Comparison of ENCODE assay signal across 24 mouse cellular contexts in genomic region chr4:107094484-107095187, GRCm38 (mm10). TPM values are rescaled to one million over a fixed set of nuclear protein-coding genes. Genes with fewer than 3 reads are reported as not detected.
DNase-seq lines count a peak whose midpoint lies in the region; ATAC-seq and TF ChIP-seq lines count a peak whose summit lies in the region.
"Had no signal": no experiment of that assay in that cellular context is flagged by ENCODE, and none has a peak within 500 bp of the region (broad histone marks: within the 10 kb centered on the region; RNA-seq: fewer than 3 reads in every experiment).

No protein-coding gene starts in this region.

- TF ChIP-seq EP300 in heart, adult 2 months (IDR thresholded peaks at IDR 0.05; ENCODE audit: insufficient read depth, low read depth, low read length), result no peak

- WGBS in heart, embryonic 12.5 days, result 78% methylated on average over 16 of the region's 16 CpGs
- WGBS in heart, adult 2 months, result 76% methylated on average over 16 of the region's 16 CpGs
- WGBS in midbrain, embryonic 10.5 days, result 85% methylated on average over 16 of the region's 16 CpGs
- 84% methylated on average over 16 of the region's 16 CpGs for WGBS in midbrain, embryonic 14.5 days

- 0 out of 2 replicates have a peak, but pooled peaks have one; percentile 30 for ATAC-seq in heart, embryonic 12.5 days (ENCODE audit: insufficient number of reproducible peaks, low FRiP score)
- ATAC-seq in midbrain, embryonic 14.5 days (ENCODE audit: low FRiP score, low TSS enrichment), result no peak
- ATAC-seq in frontal cortex, adult (ENCODE audit: low TSS enrichment), result no peak
- ATAC-seq: forebrain, postnatal 0 days; liver, embryonic 12.5 days had no signal

- H3K9ac ChIP-seq in heart, embryonic 12.5 days, result no peak overlapping the region
- no peak overlapping the region for H3K9ac ChIP-seq in heart, adult 2 months (ENCODE audit: low read depth, low read length)
- H3K9ac ChIP-seq in midbrain, embryonic 14.5 days (replicated peaks; ENCODE audit: low read length), result no peak overlapping the region
- H3K9ac ChIP-seq: forebrain, postnatal 0 days; heart, embryonic 15.5 days; hindbrain, embryonic 15.5 days; liver, embryonic 12.5 days; lung, embryonic 15.5 days; stomach, embryonic 15.5 days had no signal

- H3K9me3 ChIP-seq in heart, embryonic 12.5 days (replicated peaks), result no peaks in the 10 kb centered on the region
- no peaks in the 10 kb centered on the region for H3K9me3 ChIP-seq in midbrain, embryonic 10.5 days (replicated peaks)
- H3K9me3 ChIP-seq in midbrain, embryonic 14.5 days (ENCODE audit: control insufficient read depth, low read length), result no peaks in the 10 kb centered on the region
- H3K9me3 ChIP-seq: heart, embryonic 15.5 days; hindbrain, embryonic 15.5 days; liver, embryonic 12.5 days; lung, embryonic 15.5 days; stomach, embryonic 15.5 days had no signal

- no peak overlapping the region for H3K4me2 ChIP-seq in heart, embryonic 12.5 days
- H3K4me2 ChIP-seq in midbrain, embryonic 14.5 days (ENCODE audit: low read length), result no peak overlapping the region
- H3K4me2 ChIP-seq: heart, embryonic 15.5 days; hindbrain, embryonic 15.5 days; liver, embryonic 12.5 days; lung, embryonic 15.5 days; stomach, embryonic 15.5 days had no signal

- H3K4me3 ChIP-seq in heart, embryonic 12.5 days, result no peak overlapping the region
- no peak overlapping the region for H3K4me3 ChIP-seq in heart, adult 2 months
- H3K4me3 ChIP-seq in midbrain, embryonic 10.5 days, result no peak overlapping the region
- H3K4me3 ChIP-seq in midbrain, embryonic 14.5 days (replicated peaks; ENCODE audit: low read depth, low read length), result no peak overlapping the region
- H3K4me3 ChIP-seq: heart, embryonic 15.5 days; hindbrain, embryonic 15.5 days; liver, embryonic 12.5 days; lung, embryonic 15.5 days; stomach, embryonic 15.5 days had no signal

- H3K36me3 ChIP-seq in heart, embryonic 12.5 days, result no peaks in the 10 kb centered on the region
- H3K36me3 ChIP-seq in heart, adult 2 months (ENCODE audit: control insufficient read depth, insufficient read depth, low read length), result no peaks in the 10 kb centered on the region
- no peaks in the 10 kb centered on the region for H3K36me3 ChIP-seq in midbrain, embryonic 10.5 days
- no peaks in the 10 kb centered on the region for H3K36me3 ChIP-seq in midbrain, embryonic 14.5 days (ENCODE audit: control insufficient read depth, insufficient read depth, low read length)
- H3K36me3 ChIP-seq: heart, embryonic 15.5 days; hindbrain, embryonic 15.5 days; liver, embryonic 12.5 days; lung, embryonic 15.5 days; stomach, embryonic 15.5 days had no signal

- H3K27ac ChIP-seq in heart, embryonic 12.5 days (ENCODE audit: poor library complexity, severe bottlenecking), result no peak overlapping the region
- H3K27ac ChIP-seq in heart, adult 2 months, result no peak overlapping the region
- H3K27ac ChIP-seq in midbrain, embryonic 10.5 days (replicated peaks), result peak overlapping the region; percentile 60; the same call in 1 of the 2 replicates
- no peak overlapping the region for H3K27ac ChIP-seq in midbrain, embryonic 14.5 days (replicated peaks; ENCODE audit: low read depth, low read length)
- H3K27ac ChIP-seq: heart, embryonic 15.5 days; hindbrain, embryonic 15.5 days; kidney, postnatal 0 days; liver, embryonic 12.5 days; lung, embryonic 15.5 days; stomach, embryonic 15.5 days had no signal

- peaks cover 5% of the 10 kb centered on the region for H3K27me3 ChIP-seq in heart, embryonic 12.5 days (replicated peaks)
- H3K27me3 ChIP-seq in heart, adult 2 months (ENCODE audit: control insufficient read depth, insufficient read depth, low read length), result no peaks in the 10 kb centered on the region
- H3K27me3 ChIP-seq in midbrain, embryonic 10.5 days (ENCODE audit: low read depth, poor library complexity, severe bottlenecking), result 0 out of 2 replicates have a peak, but pooled peaks cover 7% of the 10 kb centered on the region
- no peaks in the 10 kb centered on the region for H3K27me3 ChIP-seq in midbrain, embryonic 14.5 days (ENCODE audit: control insufficient read depth, insufficient read depth, low read length)
- H3K27me3 ChIP-seq: hindbrain, embryonic 15.5 days; lung, embryonic 15.5 days; stomach, embryonic 15.5 days had no signal

- intact Hi-C loops in heart, adult 2 months (cut with DNase I), result no loop called here

- H3K79me2 ChIP-seq in heart, adult 2 months (replicated peaks; ENCODE audit: control insufficient read depth, insufficient read depth, low read length), result no peaks in the 10 kb centered on the region

- no peak for TF ChIP-seq CTCF in heart, adult 2 months (IDR thresholded peaks at IDR 0.05)

- TF ChIP-seq POLR2A in heart, adult 2 months (IDR thresholded peaks at IDR 0.05; ENCODE audit: insufficient read depth, low read depth, low read length), result no peak

- H3K4me1 ChIP-seq in heart, embryonic 12.5 days (replicated peaks), result peaks cover 11% of the 10 kb centered on the region; the same call in 1 of the 2 replicates
- no peaks in the 10 kb centered on the region for H3K4me1 ChIP-seq in heart, adult 2 months (ENCODE audit: control insufficient read depth, insufficient read depth, low read length)
- peaks cover 66% of the 10 kb centered on the region for H3K4me1 ChIP-seq in midbrain, embryonic 10.5 days
- H3K4me1 ChIP-seq in midbrain, embryonic 14.5 days (ENCODE audit: control insufficient read depth, insufficient read depth, low read length), result peaks cover 16% of the 10 kb centered on the region; the same call in 1 of the 2 replicates
- H3K4me1 ChIP-seq: lung, embryonic 15.5 days had no signal

- no peak for DNase-seq in heart, adult 2 months
- DNase-seq in midbrain, embryonic 10.5 days (ENCODE audit: low spot score), result no peak
- no peak for DNase-seq in midbrain, embryonic 14.5 days
- peak; percentile 61 for DNase-seq in forelimb bud, embryonic 11.5 days (ENCODE audit: low read depth, low spot score)
- DNase-seq in adrenal gland, adult 8-10 months, result no peak
- DNase-seq in gastrocnemius, postnatal 25 days, result no peak
- DNase-seq: adrenal gland, adult 2 months; cerebellum, adult 11-12 months; forebrain, postnatal 0 days; gastrocnemius, postnatal 10 days; retina, postnatal 1 day had no signal

RNA-seq across cellular contexts. Expression of gene Cdcp2, which starts 2.1 kb away (rescaled TPM):
- polyA plus RNA-seq in heart, embryonic 12.5 days (2016; fragmentation: Nextera tagmentation; extraction: Ambion mirVana), result not detected in 2 replicates
- not detected for total RNA-seq in heart, adult 2 months (2021)
- not detected in 2 replicates for polyA plus RNA-seq in heart, adult 2 months (2012; rRNA removed)
- 0.11 and 0.22 TPM in 2 replicates for polyA plus RNA-seq in midbrain, embryonic 10.5 days (2016; fragmentation: Nextera tagmentation; extraction: Ambion mirVana)
- polyA plus RNA-seq in midbrain, embryonic 14.5 days (2014; fragmentation: Nextera tagmentation; extraction: Ambion mirVana), result 0.08 TPM in 1 of 2 replicates, not detected in the other
- total RNA-seq in adrenal gland, adult 8-10 months (2022), result under 1 TPM; 0.09 to 0.14 (median 0.12) TPM
- not detected for total RNA-seq in gastrocnemius, postnatal 25 days (2021)
- total RNA-seq: adrenal gland, adult 2 months; common myeloid progenitor, adult 5-6 weeks; forebrain, postnatal 0 days; gastrocnemius, postnatal 10 days; layer of hippocampus, postnatal 14 days; left cerebral cortex, postnatal 14 days; megakaryocyte, adult 5-6 weeks had no signal
- polyA plus RNA-seq: forebrain, postnatal 0 days; heart, embryonic 15.5 days; liver, embryonic 12.5 days; lung, embryonic 15.5 days; neural tube, embryonic 14.5 days; stomach, embryonic 15.5 days had no signal

RNA-seq across cellular contexts. Expression of gene Cyb5rl, which starts 27.8 kb away (rescaled TPM):
- polyA plus RNA-seq in heart, embryonic 12.5 days (2016; fragmentation: Nextera tagmentation; extraction: Ambion mirVana), result 4.5 and 5.9 TPM in 2 replicates
- 10 to 100 TPM; 21.9 to 25.9 TPM for total RNA-seq in heart, adult 2 months (2021)
- polyA plus RNA-seq in heart, adult 2 months (2012; rRNA removed), result 12.6 and 15.4 TPM in 2 replicates
- polyA plus RNA-seq in midbrain, embryonic 10.5 days (2016; fragmentation: Nextera tagmentation; extraction: Ambion mirVana), result 7.6 and 9.9 TPM in 2 replicates
- polyA plus RNA-seq in midbrain, embryonic 14.5 days (2014; fragmentation: Nextera tagmentation; extraction: Ambion mirVana), result 5.2 and 5.3 TPM in 2 replicates
- total RNA-seq in adrenal gland, adult 8-10 months (2022), result 10 to 100 TPM; 28.6 to 43.4 (median 29.7) TPM
- total RNA-seq in gastrocnemius, postnatal 25 days (2021), result 10 to 100 TPM; 16.8 to 18.0 TPM

RNA-seq across cellular contexts. Expression of gene Mrpl37, which starts 28.0 kb away (rescaled TPM):
- 84.4 and 87.0 TPM in 2 replicates for polyA plus RNA-seq in heart, embryonic 12.5 days (2016; fragmentation: Nextera tagmentation; extraction: Ambion mirVana)
- total RNA-seq in heart, adult 2 months (2021), result 100 to 1,000 TPM in 1 of 2 experiments, 10 to 100 TPM in 1; 96.3 to 103 TPM
- polyA plus RNA-seq in heart, adult 2 months (2012; rRNA removed), result 113 and 180 TPM in 2 replicates
- polyA plus RNA-seq in midbrain, embryonic 10.5 days (2016; fragmentation: Nextera tagmentation; extraction: Ambion mirVana), result 122 and 123 TPM in 2 replicates
- polyA plus RNA-seq in midbrain, embryonic 14.5 days (2014; fragmentation: Nextera tagmentation; extraction: Ambion mirVana), result 72.9 and 85.5 TPM in 2 replicates
- total RNA-seq in adrenal gland, adult 8-10 months (2022), result 100 to 1,000 TPM; 102 to 114 (median 112) TPM
- total RNA-seq in gastrocnemius, postnatal 25 days (2021), result 10 to 100 TPM; 82.0 to 95.5 TPM
